Mouse (Mus musculus) MEL (cell line): Measurements from ENCODE around the gene Mboat2. TPM values are rescaled to one million over a fixed set of nuclear protein-coding genes. Genes with fewer than 3 reads are reported as not detected.
A peak's percentile ranks its signal among the peaks of the same experiment; 100 is the strongest.

Source experiments
- DNase-seq: peaks from one replicate; pipeline ENCODE4 v3.0.0; 2011; ENCODE audit warnings: low read depth, low spot score
- H3K27ac ChIP-seq: 2 replicates; pipeline ENCODE4 v1.5.1; 2012; ENCODE audit warnings: low read depth, mild to moderate bottlenecking, control low read depth, low read length, moderate library complexity; ENCODE audit not compliant: control insufficient read depth
- H3K27me3 ChIP-seq, 2 experiments: fragments of 150-350 bp in 1 of 2; sonication (generic) in 1 of 2; 2 replicates each; pipeline ENCODE4 v1.6.1; 2012; ENCODE audit warnings: low read length in 2 of 2, mild to moderate bottlenecking in 2 of 2, improper control_type of control experiment in 1 of 2, moderate library complexity in 1 of 2; ENCODE audit not compliant: insufficient read depth in 2 of 2, control insufficient read depth in 1 of 2
- H3K36me3 ChIP-seq, 2 experiments: 2 replicates each; pipeline ENCODE4 v1.6.1; 2012 to 2014; ENCODE audit warnings: low read length in 2 of 2, improper control_type of control experiment in 1 of 2, inconsistent platforms in 1 of 2, mild to moderate bottlenecking in 1 of 2; ENCODE audit not compliant: insufficient read depth in 2 of 2, control insufficient read depth in 1 of 2
- H3K4me1 ChIP-seq, 2 experiments: fragments of 150-350 bp in 1 of 2; sonication (generic) in 1 of 2; 2 replicates each; pipeline ENCODE4 v1.6.1; 2012; ENCODE audit warnings: low read length in 2 of 2, improper control_type of control experiment in 1 of 2, mild to moderate bottlenecking in 1 of 2; ENCODE audit not compliant: insufficient read depth in 2 of 2, control insufficient read depth in 1 of 2
- H3K4me3 ChIP-seq, 2 experiments: fragments of 150-350 bp in 1 of 2; sonication (generic) in 1 of 2; 2 replicates each; pipeline ENCODE4 v1.5.1; 2012; ENCODE audit warnings: low read depth in 2 of 2, low read length in 2 of 2, mild to moderate bottlenecking in 2 of 2, moderate library complexity in 2 of 2, control low read depth in 1 of 2, improper control_type of control experiment in 1 of 2; ENCODE audit not compliant: control insufficient read depth in 1 of 2, insufficient read depth in 1 of 2
- H3K79me2 ChIP-seq: 2 replicates; pipeline ENCODE4 v1.6.1; 2012; ENCODE audit warnings: mild to moderate bottlenecking, low read length, moderate library complexity; ENCODE audit not compliant: control insufficient read depth, poor library complexity, insufficient read depth
- H3K9ac ChIP-seq: 2 replicates; pipeline ENCODE4 v1.6.1; 2012; ENCODE audit warnings: low read depth, mild to moderate bottlenecking, control low read depth, low read length, moderate library complexity; ENCODE audit not compliant: control insufficient read depth, poor library complexity, severe bottlenecking
- H3K9me3 ChIP-seq: fragments of 150-350 bp; sonication (generic); replicated peaks from 2 replicates; pipeline ENCODE4 v1.6.1; 2012; ENCODE audit warnings: mild to moderate bottlenecking, low read length, improper control_type of control experiment, moderate library complexity; ENCODE audit not compliant: insufficient read depth
- CHD1 ChIP-seq: IDR thresholded peaks from 2 replicates; pipeline ENCODE4 v1.6.1; 2012; ENCODE audit warnings: low read depth, mild to moderate bottlenecking, inconsistent platforms, low read length, improper control_type of control experiment
- CTCF ChIP-seq, 3 experiments: IDR thresholded peaks in 2 of 3; conservative IDR thresholded peaks in 1 of 3; 2 replicates each; pipeline ENCODE4 v1.5.1; 2011 to 2012; ENCODE audit warnings: low read length in 3 of 3, low read depth in 2 of 3, mild to moderate bottlenecking in 2 of 3, improper control_type of control experiment in 1 of 3, inconsistent platforms in 1 of 3, mixed read lengths in 1 of 3, moderate library complexity in 1 of 3; ENCODE audit not compliant: control insufficient read depth in 1 of 3, insufficient read depth in 1 of 3, poor library complexity in 1 of 3, severe bottlenecking in 1 of 3
- E2F4 ChIP-seq: IDR thresholded peaks from 2 replicates; pipeline ENCODE4 v1.6.1; 2011; ENCODE audit warnings: low read depth, low read length, improper control_type of control experiment, borderline replicate concordance
- ELF1 ChIP-seq: IDR thresholded peaks from 2 replicates; pipeline ENCODE4 v1.6.1; 2014; ENCODE audit warnings: low read depth, mild to moderate bottlenecking, inconsistent platforms, low read length, improper control_type of control experiment, moderate library complexity
- GABPA ChIP-seq: IDR thresholded peaks from 2 replicates; pipeline ENCODE4 v1.6.1; 2012; ENCODE audit warnings: low read depth, mild to moderate bottlenecking, inconsistent platforms, low read length, improper control_type of control experiment, moderate library complexity
- JUND ChIP-seq: IDR thresholded peaks from 2 replicates; pipeline ENCODE4 v1.6.1; 2011; ENCODE audit warnings: low read depth, mild to moderate bottlenecking, improper control_type of control experiment, low read length
- MAFK ChIP-seq: IDR thresholded peaks from 2 replicates; pipeline ENCODE4 v1.6.1; 2011; ENCODE audit warnings: low read depth, mild to moderate bottlenecking, low read length, improper control_type of control experiment, borderline replicate concordance
- MAX ChIP-seq: IDR thresholded peaks from 2 replicates; pipeline ENCODE4 v1.6.1; 2011; ENCODE audit warnings: low read length, improper control_type of control experiment
- MXI1 ChIP-seq: IDR thresholded peaks from 2 replicates; pipeline ENCODE4 v1.6.1; 2011; ENCODE audit warnings: mild to moderate bottlenecking, low read depth, low read length, improper control_type of control experiment
- MYB ChIP-seq: IDR thresholded peaks from 2 replicates; pipeline ENCODE4 v1.6.1; 2011; ENCODE audit warnings: mild to moderate bottlenecking, low read depth, low read length, improper control_type of control experiment
- MYC ChIP-seq: IDR thresholded peaks from 2 replicates; pipeline ENCODE4 v1.6.1; 2011; ENCODE audit warnings: low read depth, mild to moderate bottlenecking, low read length, improper control_type of control experiment, moderate library complexity
- NRF1 ChIP-seq: IDR thresholded peaks from 2 replicates; pipeline ENCODE4 v1.6.1; 2014; ENCODE audit warnings: low read depth, mild to moderate bottlenecking, inconsistent platforms, low read length, improper control_type of control experiment, moderate library complexity; ENCODE audit not compliant: poor library complexity, insufficient read depth, severe bottlenecking
- POLR2A ChIP-seq, 2 experiments: IDR thresholded peaks; 2 replicates each; pipeline ENCODE4 v1.6.1; 2011 to 2012; ENCODE audit warnings: low read length in 2 of 2, mild to moderate bottlenecking in 2 of 2, control low read depth in 1 of 2, improper control_type of control experiment in 1 of 2, low read depth in 1 of 2, moderate library complexity in 1 of 2; ENCODE audit not compliant: control insufficient read depth in 1 of 2, insufficient read depth in 1 of 2, poor library complexity in 1 of 2
- RAD21 ChIP-seq: IDR thresholded peaks from 2 replicates; pipeline ENCODE4 v1.6.1; 2011; ENCODE audit warnings: mild to moderate bottlenecking, low read depth, low read length, improper control_type of control experiment
- SIN3A ChIP-seq: IDR thresholded peaks from 2 replicates; pipeline ENCODE4 v1.6.1; 2012; ENCODE audit warnings: low read length, improper control_type of control experiment, inconsistent platforms
- TAL1 ChIP-seq: IDR thresholded peaks from 2 replicates; pipeline ENCODE4 v1.6.1; 2012; ENCODE audit warnings: mild to moderate bottlenecking, inconsistent platforms, low read length, moderate library complexity, mixed read lengths
- TCF12 ChIP-seq: IDR thresholded peaks from 2 replicates; pipeline ENCODE4 v1.6.1; 2014; ENCODE audit warnings: low read depth, mild to moderate bottlenecking, inconsistent platforms, low read length, improper control_type of control experiment, moderate library complexity
- USF1 ChIP-seq: IDR thresholded peaks from 2 replicates; pipeline ENCODE4 v1.6.1; 2014; ENCODE audit warnings: low read depth, mild to moderate bottlenecking, inconsistent platforms, low read length, improper control_type of control experiment, moderate library complexity
- USF2 ChIP-seq, 2 experiments: IDR thresholded peaks; 2 replicates each; pipeline ENCODE4 v1.6.1; 2011 to 2012; ENCODE audit warnings: improper control_type of control experiment in 2 of 2, low read length in 2 of 2, borderline replicate concordance in 1 of 2, inconsistent platforms in 1 of 2, low read depth in 1 of 2, mild to moderate bottlenecking in 1 of 2; ENCODE audit not compliant: insufficient read depth in 1 of 2
- ZC3H11A ChIP-seq: IDR thresholded peaks from 2 replicates; pipeline ENCODE4 v1.6.1; 2012; ENCODE audit warnings: low read depth, mild to moderate bottlenecking, inconsistent platforms, low read length, improper control_type of control experiment
- ZKSCAN1 ChIP-seq: IDR thresholded peaks from 2 replicates; pipeline ENCODE4 v1.6.1; 2012; ENCODE audit warnings: low read depth, mild to moderate bottlenecking, inconsistent platforms, low read length, improper control_type of control experiment, moderate library complexity
- polyA plus RNA-seq, 2 experiments: library from polyadenylated mRNA; stranded (reverse) in 1 of 2; unstranded in 1 of 2; fragments of >175 nt in 1 of 2; fragments of >200 nt in 1 of 2; gene quantifications; 2 replicates each; pipeline versions ENCODE4 v1.2.1 to v1.2.4; 2012; ENCODE audit warnings: low replicate concordance in 2 of 2, low read depth in 1 of 2; ENCODE audit not compliant: insufficient read length in 2 of 2, insufficient read depth in 1 of 2, missing spikeins in 1 of 2
- total RNA-seq: library from RNA; depleted of rRNA; stranded (reverse); fragments of 300-350 nt; gene quantifications from 2 replicates; pipeline ENCODE4 v1.2.3, GENCODE M21; 2012; rRNA removed

Mboat2 gene
- 13.5 and 14.4 TPM in 2 replicates for total RNA-seq
- polyA plus RNA-seq: 10 to 100 TPM in 1 of 2 experiments, not detected in 1; 13.5 TPM

- TF ChIP-seq POLR2A (IDR thresholded peaks at IDR 0.05; ENCODE audit: control insufficient read depth in 1 of 2, insufficient read depth in 1 of 2, low read depth in 1 of 2, low read length in 2 of 2, poor library complexity in 1 of 2): 0 out of 4 replicates have a peak, but pooled peaks of 1 of the 2 experiments have one; percentile 18
- no peak for TF ChIP-seq CHD1
- TF ChIP-seq TCF12: no peak
- TF ChIP-seq, all 39 proteins: peak for 1
- Histone ChIP-seq H3K27me3 (no peaks in the 10 kb centered on the region), H3K36me3 (peaks cover 0 to 15% of the 10 kb centered on the region in 2 experiments; a peak in 2 of 4 replicates), H3K4me3 (peak within 1 kb of the TSS; percentile 73 to 95), H3K9me3 (no peaks in the 10 kb centered on the region), H3K9ac (peak within 1 kb of the TSS; percentile 68), H3K79me2 (no peaks in the 10 kb centered on the region; the same call in 1 of the 2 replicates), H3K4me1 (peaks cover 12 to 16% of the 10 kb centered on the region in 2 experiments), H3K27ac (no peak within 1 kb of the TSS)
- peak; percentile 37 for DNase-seq
Observed at GRCm38 (mm10) chr12:24830766-24831152, at the start of gene Mboat2. Gene Mboat2 (plus strand): TSS chr12:24830879.

GRCm38 (mm10) chr12:24783735-24784134 lies 46.9 kb upstream of the Mboat2 start:
- Histone ChIP-seq H3K4me3 (no peak overlapping the region), H3K9ac (no peak overlapping the region), H3K27ac (no peak overlapping the region), H3K4me1 (peaks cover 0 to 3% of the 10 kb centered on the region in 2 experiments; a peak in 1 of 4 replicates), H3K9me3 (no peaks in the 10 kb centered on the region), H3K36me3 (peaks cover 0 to 6% of the 10 kb centered on the region in 2 experiments; a peak in 2 of 4 replicates), H3K79me2 (no peaks in the 10 kb centered on the region), H3K27me3 (peaks cover 0 to 2% of the 10 kb centered on the region in 2 experiments; a peak in 2 of 4 replicates)
- no peak for DNase-seq
- TF ChIP-seq E2F4 (no peak), ZC3H11A (no peak), MAX (no peak), MAFK (no peak), ZKSCAN1 (no peak), NRF1 (no peak), MXI1 (no peak), SIN3A (no peak), TAL1 (no peak)

- no peak for DNase-seq
- Histone ChIP-seq H3K9me3 (no peaks in the 10 kb centered on the region), H3K27me3 (peaks cover 0 to 2% of the 10 kb centered on the region in 2 experiments; a peak in 2 of 4 replicates), H3K4me3 (no peak overlapping the region), H3K36me3 (peaks cover 0 to 9% of the 10 kb centered on the region in 2 experiments; a peak in 2 of 4 replicates), H3K27ac (no peak overlapping the region), H3K9ac (no peak overlapping the region)
- no peak for TF ChIP-seq MYB
- no peak for TF ChIP-seq MAFK
- TF ChIP-seq MXI1: no peak
- TF ChIP-seq TAL1: no peak
- TF ChIP-seq CTCF (IDR thresholded peaks at IDR 0.05 in 2 of 3, conservative IDR thresholded peaks at IDR 0.05 in 1 of 3; ENCODE audit: control insufficient read depth in 1 of 3, insufficient read depth in 1 of 3, low read depth in 2 of 3, low read length in 3 of 3, poor library complexity in 1 of 3, severe bottlenecking in 1 of 3): no peak
- TF ChIP-seq USF1: no peak
- no peak for TF ChIP-seq NRF1
- no peak for TF ChIP-seq ZC3H11A
- no peak for TF ChIP-seq ELF1
- no peak for TF ChIP-seq RAD21
- TF ChIP-seq GABPA: no peak
- TF ChIP-seq SIN3A: no peak
- no peak for TF ChIP-seq USF2 (IDR thresholded peaks at IDR 0.05; ENCODE audit: borderline replicate concordance in 1 of 2, insufficient read depth in 1 of 2, low read depth in 1 of 2, low read length in 2 of 2)
- TF ChIP-seq MYC: no peak
- no peak for TF ChIP-seq JUND
- TF ChIP-seq, all 39 proteins: peak for 0
- H3K4me1 ChIP-seq: peaks cover 0 to 5% of the 10 kb centered on the region in 2 experiments; a peak in 1 of 4 replicates
- H3K79me2 ChIP-seq: no peaks in the 10 kb centered on the region
Observed at GRCm38 (mm10) chr12:24785882-24786281, 44.8 kb upstream of the Mboat2 start.
